Mouse (Mus musculus) c-Kit-positive CD71-positive TER-119-positive erythroid progenitor cells, embryonic 14.5 days (primary cell): ENCODE results near the gene Nefh.

Experiments
- DNase-seq: peaks from one replicate; pipeline ENCODE4 v3.0.0-alpha.2; 2013; ENCODE audit warnings: low spot score

The Nefh gene

DNA sequence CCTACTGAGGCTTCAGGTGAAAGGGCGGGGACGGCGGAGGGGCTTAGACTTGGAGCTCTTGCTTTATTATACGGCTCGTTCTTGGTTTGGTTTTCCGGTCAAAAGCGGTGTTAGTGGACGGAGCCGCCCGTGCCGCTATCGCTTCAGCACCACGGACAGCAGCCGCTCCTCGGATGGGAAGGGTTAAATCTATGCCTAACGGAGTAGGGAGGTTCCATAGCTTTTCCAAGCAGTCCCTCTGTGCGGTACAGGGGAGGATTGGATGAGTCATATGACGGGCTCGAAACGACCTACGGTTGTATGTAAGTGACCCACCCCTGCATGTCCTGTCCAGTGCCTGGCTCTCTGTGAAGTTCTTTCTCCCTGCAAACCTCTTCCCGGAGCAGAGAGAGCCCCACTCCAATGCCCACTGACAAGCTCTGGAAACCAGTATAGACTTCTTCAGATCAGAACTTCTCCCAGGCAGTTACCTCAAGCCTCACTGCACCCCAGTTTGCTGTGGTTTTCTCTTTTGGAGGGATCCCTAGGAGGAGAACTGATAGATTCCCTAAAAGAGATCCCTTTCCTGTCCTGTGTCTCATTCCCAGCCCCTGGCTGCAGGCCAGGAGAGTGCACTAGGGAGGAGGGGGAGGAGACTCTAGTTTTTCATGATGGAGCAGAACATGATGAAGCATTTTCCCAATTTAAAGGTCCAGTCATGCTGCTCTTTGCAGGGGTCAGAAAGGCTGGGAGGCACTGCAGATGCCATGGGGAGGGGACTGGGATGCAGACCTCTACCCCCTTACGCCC is 1.6 kb upstream of the Nefh start:
- no peak for DNase-seq

DNA sequence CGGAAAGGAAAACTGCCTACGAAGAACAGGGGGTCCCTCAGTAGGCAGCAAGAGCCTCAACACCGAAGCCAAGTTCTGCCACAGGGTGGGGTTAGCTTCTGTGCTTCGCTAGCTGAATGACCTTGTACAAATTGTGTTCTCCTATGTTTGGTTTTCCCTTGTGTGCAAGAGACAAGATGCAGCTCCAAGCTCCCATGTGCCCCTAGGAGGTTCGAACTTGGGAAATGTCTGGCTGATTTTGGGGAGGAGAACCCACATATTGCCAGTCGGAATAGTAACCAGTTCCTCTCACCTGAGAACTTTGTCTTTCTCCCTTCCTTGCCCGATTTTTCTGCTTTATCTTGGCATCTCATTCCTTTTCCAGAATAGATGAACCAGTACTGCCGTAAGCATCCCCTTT is 928 bp upstream of the Nefh start:
- DNase-seq: no peak

DNA sequence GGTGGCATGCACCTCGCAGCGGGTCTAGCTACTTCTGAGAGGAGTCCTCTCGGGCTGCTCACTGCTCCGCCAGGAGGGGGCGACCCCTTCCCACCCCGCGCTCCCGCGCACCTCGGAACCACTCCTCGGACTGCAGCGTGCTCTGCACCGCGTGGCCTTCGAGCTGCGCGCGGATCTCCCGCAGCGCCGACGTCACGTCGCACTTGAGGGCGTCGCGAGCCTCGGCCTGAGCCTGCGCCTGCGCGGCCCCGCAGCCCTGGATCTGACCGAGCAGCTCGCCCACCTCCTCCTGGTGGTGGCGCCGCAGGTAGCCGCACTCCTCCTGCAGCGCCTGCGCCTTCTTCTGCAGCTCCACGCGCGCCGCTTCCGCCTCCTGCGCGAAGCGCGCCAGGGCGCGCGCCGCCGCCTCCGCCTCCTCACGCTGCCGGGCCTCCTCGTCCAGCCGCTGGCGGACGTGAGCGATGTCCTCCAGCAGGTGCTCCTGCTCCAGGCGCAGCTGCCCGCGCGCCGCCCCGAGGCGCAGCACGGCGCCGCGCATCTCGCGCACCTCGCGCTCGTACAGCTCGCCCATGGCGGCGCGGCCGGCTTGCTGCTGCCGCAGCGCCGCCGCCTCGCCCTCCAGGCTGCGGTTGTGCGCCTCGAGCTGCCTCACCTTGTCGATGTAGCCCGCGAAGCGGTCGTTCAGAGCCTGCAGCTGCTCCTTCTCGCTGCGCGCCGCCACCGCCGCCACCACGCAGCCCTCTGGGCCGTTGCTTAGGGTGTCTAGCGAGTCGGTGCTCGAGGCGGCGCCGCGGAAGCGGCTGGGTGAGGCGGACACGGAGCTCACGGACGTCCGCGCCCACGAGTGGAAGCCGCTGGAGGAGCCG is 684 bp downstream of the Nefh start:
- no peak for DNase-seq

DNA sequence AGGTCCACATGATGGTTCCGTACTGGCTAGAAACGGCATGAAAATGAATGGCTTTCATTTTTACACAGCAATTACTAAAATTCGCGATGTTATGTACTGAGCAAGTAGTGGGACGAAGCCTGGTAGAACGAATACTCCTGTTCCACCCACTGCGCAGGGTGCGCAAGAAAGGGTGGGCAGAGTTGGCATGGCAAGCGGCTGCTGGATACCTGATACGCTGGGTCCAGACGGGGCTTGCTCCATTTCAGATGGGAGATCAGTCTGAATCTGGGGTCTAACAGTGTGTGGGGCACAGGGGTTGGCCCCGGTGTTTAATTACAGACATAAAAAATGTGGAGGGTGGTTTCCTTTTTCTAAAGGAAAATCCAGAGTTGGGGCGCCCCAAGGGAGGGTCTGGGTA is 1.3 kb downstream of the Nefh start:
- DNase-seq: no peak

DNA sequence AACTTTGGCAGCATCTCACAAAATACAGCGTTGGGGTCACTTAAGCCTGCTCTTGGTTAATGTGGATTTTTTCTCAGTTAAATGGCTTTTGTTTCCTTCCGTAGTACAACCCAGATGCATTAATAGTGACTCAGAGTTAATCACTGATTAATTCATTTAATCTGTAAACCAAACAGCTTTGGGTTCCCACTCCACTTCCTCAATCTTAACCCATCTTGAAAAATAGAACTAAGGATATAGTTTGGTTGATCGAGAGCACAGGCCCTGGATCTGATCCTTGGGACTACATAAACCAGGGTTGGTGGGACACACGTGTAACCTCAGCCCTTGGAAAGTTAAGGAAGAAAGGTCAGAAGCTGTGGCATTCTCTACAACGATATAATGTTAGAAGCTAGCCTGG is 11.6 kb downstream of the Nefh start:
- no peak for DNase-seq

DNA sequence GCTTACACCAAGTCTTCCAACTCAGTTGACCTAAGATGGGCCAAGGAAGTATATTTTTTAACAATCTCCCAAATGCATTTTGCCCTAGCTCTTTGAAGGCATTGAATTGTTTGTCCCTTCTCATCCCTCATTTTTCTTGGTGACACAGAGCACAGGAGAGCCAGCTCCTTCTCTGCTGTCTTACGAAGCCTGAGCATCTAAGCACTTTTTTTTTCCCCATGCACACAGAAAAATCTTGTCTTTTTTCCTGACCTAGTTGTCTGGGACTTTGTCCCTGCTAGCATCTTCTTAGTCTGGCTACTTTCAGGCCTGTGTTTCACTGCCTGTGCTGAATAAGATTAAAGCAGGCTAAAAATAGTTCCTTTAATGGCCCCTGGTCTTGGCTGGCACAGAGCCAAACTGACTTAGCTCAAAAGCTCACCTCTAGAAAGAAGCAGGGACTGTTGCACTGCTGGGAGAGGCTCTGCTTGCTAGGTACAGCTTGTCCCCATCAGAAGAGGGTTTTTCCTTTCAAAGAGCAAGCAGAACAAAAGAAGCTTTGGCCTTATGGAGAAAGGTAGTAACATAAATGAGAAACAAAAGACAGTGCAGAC is 16.8 kb downstream of the Nefh start:
- DNase-seq: no peak

DNA sequence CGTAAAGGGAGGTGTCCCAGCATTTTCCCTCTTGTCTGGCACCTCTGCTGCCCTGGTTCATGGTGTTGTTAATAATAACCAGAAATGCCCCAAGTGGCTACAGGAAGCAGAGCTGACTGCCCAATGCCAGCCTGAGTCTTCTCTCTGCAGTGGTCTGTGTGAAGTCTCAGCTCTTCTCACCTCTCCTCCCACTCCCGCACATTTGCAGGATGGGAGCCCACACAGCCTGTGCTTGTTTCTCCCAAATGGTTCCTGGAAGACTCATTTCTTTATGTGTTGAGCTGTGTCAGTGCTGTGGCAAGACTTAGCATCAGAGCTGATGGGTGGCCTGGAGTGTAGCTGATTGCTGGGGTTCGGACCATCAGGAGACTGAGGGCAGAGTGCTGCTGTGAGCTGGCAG is 20.6 kb downstream of the Nefh start:
- DNase-seq: no peak

DNA sequence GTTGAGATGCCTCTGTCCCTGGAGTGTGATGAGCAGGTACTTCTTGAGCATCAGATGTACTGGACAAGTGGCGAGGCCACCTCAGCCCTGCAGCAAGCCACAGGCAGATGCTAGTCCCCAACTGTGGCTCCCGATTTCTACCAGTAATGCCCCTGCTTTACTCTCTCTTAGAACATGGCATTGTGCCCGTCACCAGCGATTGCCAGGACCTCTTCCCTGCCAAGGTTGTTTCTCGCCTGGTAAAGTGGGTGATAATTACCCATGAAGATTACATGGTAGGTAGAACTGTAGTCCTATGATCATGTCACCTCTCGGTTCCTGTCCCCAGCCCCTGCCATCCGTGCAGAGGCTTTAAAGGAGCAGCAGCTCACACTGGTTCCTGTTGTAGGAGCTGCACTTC is 26.1 kb downstream of the Nefh start:
- DNase-seq: no peak

DNA sequence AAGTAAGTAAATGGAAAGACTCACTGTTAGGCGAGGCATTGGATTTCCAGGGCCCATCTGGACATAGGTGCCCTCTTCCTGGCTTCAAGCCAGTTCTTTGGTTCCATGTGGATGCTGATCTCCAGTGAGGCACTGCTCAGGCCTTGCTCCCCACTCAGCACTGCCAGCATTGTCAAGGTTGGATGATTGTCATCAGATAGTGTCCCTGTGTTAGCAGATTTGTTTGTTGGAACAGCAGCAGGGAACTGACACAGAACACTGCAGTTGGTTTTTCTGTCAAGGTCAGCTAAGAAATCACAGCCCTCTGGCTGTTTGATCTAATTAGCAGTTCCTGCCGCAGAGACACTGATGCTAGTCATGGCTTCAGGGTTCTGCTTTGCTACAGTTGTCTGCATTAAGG is 26.6 kb downstream of the Nefh start:
- no peak for DNase-seq

DNA sequence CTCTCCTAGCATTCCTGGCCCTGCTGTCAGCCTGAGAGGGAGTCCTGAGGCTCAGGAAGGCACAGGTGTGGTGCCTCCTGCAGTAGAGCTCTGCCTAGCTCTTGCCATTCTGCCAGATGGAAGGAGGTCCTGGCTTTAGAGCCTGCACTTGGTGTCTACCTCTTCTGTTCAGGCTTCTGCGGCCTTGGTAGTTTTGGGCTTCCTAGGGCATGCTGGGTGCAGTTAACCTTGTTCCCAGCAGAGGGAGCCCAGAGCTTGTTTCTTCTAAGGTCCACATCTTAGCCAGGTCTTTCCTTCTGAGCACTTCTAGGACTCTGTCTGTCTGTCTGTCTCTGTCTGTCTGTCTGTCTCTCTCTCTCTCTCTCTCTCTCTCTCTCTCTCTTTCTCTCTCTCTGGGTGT is 31.8 kb downstream of the Nefh start:
- DNase-seq: peak; percentile 62

DNA sequence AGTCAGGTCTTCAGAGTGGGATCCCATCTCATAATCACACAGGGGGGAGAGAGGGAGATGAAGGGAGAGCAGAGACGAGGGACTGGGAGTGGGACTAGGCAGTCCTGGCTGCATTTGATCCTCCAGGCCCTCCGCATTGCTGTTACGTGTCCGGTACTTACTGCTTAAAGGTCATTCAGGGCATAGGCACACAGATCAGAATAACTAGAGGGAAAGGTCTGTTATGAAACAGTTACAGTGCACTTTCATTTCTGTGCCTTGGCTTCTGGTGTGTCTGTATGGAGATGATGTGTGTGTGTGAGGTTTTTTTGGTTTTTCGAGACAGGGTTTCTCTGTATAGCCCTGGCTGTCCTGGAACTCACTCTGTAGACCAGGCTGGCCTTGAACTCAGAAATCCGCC is 41.6 kb downstream of the Nefh start:
- DNase-seq: no peak

DNA sequence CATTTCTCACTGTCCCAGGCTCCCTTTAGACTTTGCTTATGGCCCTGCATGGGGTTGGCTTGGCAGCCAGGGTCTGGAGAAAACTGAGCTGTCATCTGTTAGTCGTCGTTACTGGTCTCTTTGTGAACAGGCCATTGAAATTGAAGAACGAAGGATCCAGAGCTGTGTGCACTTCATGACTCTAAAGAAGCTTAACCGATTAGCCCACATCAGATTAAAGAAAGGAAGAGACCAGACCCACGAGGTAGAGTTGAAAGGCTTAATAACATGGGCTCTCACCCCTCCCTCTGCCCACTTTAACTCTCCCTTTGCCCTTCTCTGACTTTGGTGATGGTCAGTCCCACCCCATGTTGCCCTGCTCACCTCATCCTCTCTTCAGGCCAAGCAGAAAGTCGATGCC is 45.9 kb downstream of the Nefh start:
- no peak for DNase-seq

DNA sequence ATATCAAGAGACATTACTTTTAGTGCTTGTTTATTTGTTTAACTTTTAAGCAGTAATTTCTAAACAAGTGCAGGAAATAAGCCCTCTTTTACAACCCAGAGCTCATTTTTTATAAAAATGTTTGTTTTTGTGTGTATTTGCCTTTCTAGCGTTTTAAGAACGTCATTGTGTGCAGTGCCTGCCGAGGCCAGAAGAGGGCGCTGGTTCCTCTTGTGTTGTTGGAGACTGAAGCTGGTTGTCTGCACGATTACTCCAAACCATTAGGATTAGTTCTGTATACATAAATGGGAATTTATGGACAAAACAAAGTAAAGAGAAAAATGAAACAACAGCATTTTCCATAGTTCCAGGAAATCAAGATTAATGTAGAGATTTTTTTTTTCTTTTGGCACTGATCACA is 47.4 kb downstream of the Nefh start:
- DNase-seq: peak; percentile 33

DNA sequence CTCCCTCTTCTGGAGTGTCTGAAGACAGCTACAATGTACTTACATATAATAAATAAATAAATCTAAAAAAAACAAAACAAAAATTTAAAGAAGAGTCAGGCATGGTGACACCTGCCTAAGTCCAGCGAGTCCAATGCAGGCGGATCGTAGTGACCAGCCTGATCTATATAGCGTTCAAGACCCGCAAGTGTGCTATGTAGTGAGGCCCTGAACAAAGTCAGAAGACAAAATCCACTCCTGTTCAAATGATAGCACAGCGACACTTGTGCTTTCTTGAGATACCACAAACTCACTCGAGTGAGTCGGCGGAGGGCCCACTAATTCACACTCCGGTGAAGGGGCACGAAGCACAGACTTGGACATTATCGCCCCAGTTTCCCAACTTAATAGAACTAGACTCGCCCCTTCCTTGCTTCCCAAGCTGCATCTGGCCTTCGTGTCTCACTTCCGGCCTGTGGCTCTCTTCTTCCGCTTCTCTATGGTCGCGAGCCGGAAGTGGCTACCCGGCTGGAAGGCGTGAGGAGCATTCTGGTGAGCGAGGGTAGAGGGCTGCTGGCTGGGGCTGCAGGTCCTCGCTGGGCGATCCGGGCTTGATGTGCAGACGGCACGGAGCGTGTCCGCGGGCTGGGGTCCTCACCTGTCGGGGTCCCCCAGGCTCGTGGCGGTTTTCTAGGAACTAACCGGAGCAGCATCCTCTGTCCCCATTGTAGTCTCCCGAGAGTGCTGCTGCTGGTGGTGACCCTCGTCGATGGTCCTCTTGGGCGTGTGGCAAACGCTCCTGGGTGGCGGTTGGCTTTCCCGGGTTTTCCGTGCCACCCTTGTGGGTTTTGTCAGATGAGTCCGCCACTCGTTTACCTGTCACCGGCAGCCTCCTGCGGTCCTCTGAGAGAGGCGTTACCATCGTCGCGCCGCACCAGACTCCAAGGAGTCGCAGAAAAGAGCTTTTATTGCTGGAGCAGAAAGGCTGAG is 52.7 kb downstream of the Nefh start, which contains the start of gene Thoc5:
Gene Thoc5 (plus strand): TSS at position 473 of the 969 bp plus-strand sequence.
- peak; percentile 79 for DNase-seq
